20 mouse cellular contexts compared by ENCODE assay signal in genomic region chr14:21085666-21086065, GRCm38 (mm10). TPM values are rescaled to one million over a fixed set of nuclear protein-coding genes. Genes with fewer than 3 reads are reported as not detected.
DNase-seq lines count a peak whose midpoint lies in the region; ATAC-seq and TF ChIP-seq lines count a peak whose summit lies in the region.
"Had no signal": no experiment of that assay in that cellular context is flagged by ENCODE, and none has a peak within 500 bp of the region (broad histone marks: within the 10 kb centered on the region; RNA-seq: fewer than 3 reads in every experiment).

No protein-coding gene starts in this region.

- no peak overlapping the region for H3K4me3 ChIP-seq in gastrocnemius, adult 2 months
- H3K4me3 ChIP-seq in heart, embryonic 10.5 days: no peak overlapping the region
- no peak overlapping the region for H3K4me3 ChIP-seq in MEL (ENCODE audit: control insufficient read depth in 1 of 2, insufficient read depth in 1 of 2, low read depth in 2 of 2, low read length in 2 of 2)
- H3K4me3 ChIP-seq in embryonic facial prominence, embryonic 15.5 days (replicated peaks): no peak overlapping the region
- H3K4me3 ChIP-seq in lung, adult 2 months (replicated peaks; ENCODE audit: extremely low read depth, low read depth, low read length): no peak overlapping the region
- H3K4me3 ChIP-seq: forebrain, embryonic 13.5 days; heart, adult 2 months; hindbrain, embryonic 15.5 days; midbrain, embryonic 12.5 days had no signal

- H3K9ac ChIP-seq in MEL (ENCODE audit: control insufficient read depth, low read depth, low read length, poor library complexity, severe bottlenecking): no peak overlapping the region
- H3K9ac ChIP-seq in embryonic facial prominence, embryonic 15.5 days: no peak overlapping the region
- H3K9ac ChIP-seq: forebrain, embryonic 13.5 days; hindbrain, embryonic 15.5 days; lung, embryonic 14.5 days; midbrain, embryonic 12.5 days had no signal

- intact Hi-C loops in gastrocnemius, adult 2 months (cut with DNase I): no loop called here

- peaks cover 70% of the 10 kb centered on the region for H3K4me1 ChIP-seq in heart, embryonic 10.5 days
- peaks cover 13 to 14% of the 10 kb centered on the region in 2 experiments for H3K4me1 ChIP-seq in MEL (ENCODE audit: control insufficient read depth in 1 of 2, insufficient read depth in 2 of 2, low read length in 2 of 2)
- H3K4me1 ChIP-seq in embryonic facial prominence, embryonic 15.5 days: peaks cover 35% of the 10 kb centered on the region
- H3K4me1 ChIP-seq in lung, adult 2 months (ENCODE audit: control insufficient read depth, insufficient read depth, low read length): peaks cover 17% of the 10 kb centered on the region
- H3K4me1 ChIP-seq: hindbrain, embryonic 15.5 days; midbrain, embryonic 12.5 days had no signal

- peaks cover 3% of the 10 kb centered on the region; the same call in 1 of the 2 replicates for H3K79me2 ChIP-seq in MEL (ENCODE audit: control insufficient read depth, insufficient read depth, low read length, poor library complexity)

- H3K27ac ChIP-seq in gastrocnemius, adult 2 months: 0 out of 2 replicates have a peak overlapping the region, but pooled peaks have one; percentile 82
- H3K27ac ChIP-seq in heart, embryonic 10.5 days: no peak overlapping the region
- H3K27ac ChIP-seq in MEL (ENCODE audit: control insufficient read depth, low read depth, low read length): no peak overlapping the region
- peak overlapping the region; percentile 95; the same call in 1 of the 2 replicates for H3K27ac ChIP-seq in embryonic facial prominence, embryonic 15.5 days (replicated peaks)
- H3K27ac ChIP-seq: forebrain, embryonic 13.5 days; hindbrain, embryonic 15.5 days; midbrain, embryonic 12.5 days had no signal

- no peaks in the 10 kb centered on the region for H3K9me3 ChIP-seq in heart, embryonic 10.5 days
- H3K9me3 ChIP-seq in MEL (replicated peaks; ENCODE audit: insufficient read depth, low read length): no peaks in the 10 kb centered on the region
- no peaks in the 10 kb centered on the region for H3K9me3 ChIP-seq in embryonic facial prominence, embryonic 15.5 days (replicated peaks)
- H3K9me3 ChIP-seq: forebrain, embryonic 13.5 days; hindbrain, embryonic 15.5 days; midbrain, embryonic 12.5 days had no signal

- TF ChIP-seq POLR2A in MEL (IDR thresholded peaks at IDR 0.05; ENCODE audit: control insufficient read depth in 1 of 2, insufficient read depth in 1 of 2, low read depth in 1 of 2, low read length in 2 of 2, poor library complexity in 1 of 2): no peak
- TF ChIP-seq POLR2A in lung, adult 2 months (IDR thresholded peaks at IDR 0.05; ENCODE audit: borderline replicate concordance, extremely low read depth, low read depth, low read length): no peak

- no peaks in the 10 kb centered on the region for H3K27me3 ChIP-seq in heart, embryonic 10.5 days (ENCODE audit: insufficient read depth, poor library complexity, severe bottlenecking)
- no peaks in the 10 kb centered on the region for H3K27me3 ChIP-seq in MEL (ENCODE audit: control insufficient read depth in 1 of 2, insufficient read depth in 2 of 2, low read length in 2 of 2)
- H3K27me3 ChIP-seq in embryonic facial prominence, embryonic 15.5 days: no peaks in the 10 kb centered on the region
- H3K27me3 ChIP-seq: forebrain, embryonic 13.5 days; hindbrain, embryonic 15.5 days; midbrain, embryonic 12.5 days had no signal

- H3K36me3 ChIP-seq in heart, embryonic 10.5 days: 0 out of 2 replicates have a peak, but pooled peaks cover 8% of the 10 kb centered on the region
- peaks cover 0 to 29% of the 10 kb centered on the region in 2 experiments; a peak in 3 of 4 replicates for H3K36me3 ChIP-seq in MEL (ENCODE audit: control insufficient read depth in 1 of 2, insufficient read depth in 2 of 2, low read length in 2 of 2)
- no peaks in the 10 kb centered on the region for H3K36me3 ChIP-seq in embryonic facial prominence, embryonic 15.5 days
- H3K36me3 ChIP-seq: hindbrain, embryonic 15.5 days; midbrain, embryonic 12.5 days had no signal

- no peak for TF ChIP-seq EP300 in MEL (IDR thresholded peaks at IDR 0.05; ENCODE audit: low read depth in 1 of 2, low read length in 2 of 2)

- no peak for DNase-seq in gastrocnemius, adult 2 months
- DNase-seq in gastrocnemius, postnatal 25 days: no peak
- DNase-seq in heart, postnatal 4 days: peak; percentile 33
- no peak for DNase-seq in heart, embryonic 10.5 days (ENCODE audit: low spot score)
- DNase-seq in MEL (ENCODE audit: low read depth, low spot score): peak; percentile 32
- no peak for DNase-seq in urinary bladder, postnatal 10 days (ENCODE audit: low spot score)
- DNase-seq in lung, adult 2 months: no peak
- DNase-seq: adrenal gland, postnatal 25 days; cerebellum, adult 2 months; heart, adult 2 months; kidney, adult 11 months; kidney, postnatal 14 days; liver; lung, embryonic 14.5 days; thymus, adult 18-20 months had no signal

- ATAC-seq in embryonic facial prominence, embryonic 15.5 days (ENCODE audit: insufficient number of reproducible peaks, low FRiP score, low TSS enrichment, low read depth): no peak
- ATAC-seq: activated CD4-positive, CD25-positive, alpha-beta regulatory T cell, adult 4 months; forebrain, embryonic 13.5 days had no signal

- TF ChIP-seq RAD21 in MEL (IDR thresholded peaks at IDR 0.05; ENCODE audit: low read depth, low read length): no peak

- 73% methylated on average over 5 of the region's 5 CpGs for WGBS in heart, embryonic 10.5 days
- WGBS in embryonic facial prominence, embryonic 15.5 days: 69% methylated on average over 5 of the region's 5 CpGs
- 75% methylated on average over 5 of the region's 5 CpGs for WGBS in lung, adult 2 months

- TF ChIP-seq CTCF in gastrocnemius, adult 2 months (IDR thresholded peaks at IDR 0.05): no peak
- no peak; a peak in 1 of 6 replicates for TF ChIP-seq CTCF in MEL (IDR thresholded peaks at IDR 0.05 in 2 of 3, conservative IDR thresholded peaks at IDR 0.05 in 1 of 3; ENCODE audit: control insufficient read depth in 1 of 3, insufficient read depth in 1 of 3, low read depth in 2 of 3, low read length in 3 of 3, poor library complexity in 1 of 3, severe bottlenecking in 1 of 3)
- no peak for TF ChIP-seq CTCF in lung, adult 2 months (IDR thresholded peaks at IDR 0.05; ENCODE audit: insufficient read depth, low read length)

- no peak overlapping the region for H3K4me2 ChIP-seq in embryonic facial prominence, embryonic 15.5 days (replicated peaks)
- H3K4me2 ChIP-seq: forebrain, embryonic 13.5 days; hindbrain, embryonic 15.5 days; lung, embryonic 14.5 days; midbrain, embryonic 12.5 days had no signal

TF ChIP-seq in MEL, 35 proteins besides CTCF, POLR2A, EP300 and RAD21:
- TF ChIP-seq USF1 (IDR thresholded peaks at IDR 0.05; ENCODE audit: low read depth, low read length) (no peak), E2F4 (IDR thresholded peaks at IDR 0.05; ENCODE audit: borderline replicate concordance, low read depth, low read length) (no peak), TBP (IDR thresholded peaks at IDR 0.05; ENCODE audit: low read depth, low read length) (no peak), CHD1 (IDR thresholded peaks at IDR 0.05; ENCODE audit: low read depth, low read length) (no peak), ZMIZ1 (IDR thresholded peaks at IDR 0.05; ENCODE audit: low read depth, low read length) (no peak), NRF1 (IDR thresholded peaks at IDR 0.05; ENCODE audit: insufficient read depth, low read depth, low read length, poor library complexity, severe bottlenecking) (no peak), MYB (IDR thresholded peaks at IDR 0.05; ENCODE audit: low read depth, low read length) (no peak), GABPA (IDR thresholded peaks at IDR 0.05; ENCODE audit: low read depth, low read length) (no peak), ZKSCAN1 (IDR thresholded peaks at IDR 0.05; ENCODE audit: low read depth, low read length) (no peak), SIN3A (IDR thresholded peaks at IDR 0.05; ENCODE audit: low read length) (no peak), KAT2A (conservative IDR thresholded peaks at IDR 0.05; ENCODE audit: low read depth, low read length) (no peak), BHLHE40 (IDR thresholded peaks at IDR 0.05; ENCODE audit: borderline replicate concordance, low read depth, low read length) (no peak)

RNA-seq across cellular contexts. Expression of gene Adk, which starts 33.3 kb away (rescaled TPM):
- 100 to 1,000 TPM in 1 of 2 experiments, 10 to 100 TPM in 1; 77.1 to 152 TPM for total RNA-seq in gastrocnemius, adult 2 months (2021)
- 100 to 1,000 TPM in 1 of 2 experiments, 10 to 100 TPM in 1; 96.4 to 109 TPM for total RNA-seq in gastrocnemius, postnatal 25 days (2021)
- total RNA-seq in heart, postnatal 4 days (2021): 100 to 1,000 TPM; 142 to 149 TPM
- 275 and 312 TPM in 2 replicates for polyA plus RNA-seq in heart, embryonic 10.5 days (2016; fragmentation: Nextera tagmentation; extraction: Ambion mirVana)
- 102 and 125 TPM in 2 replicates for total RNA-seq in MEL (2012; rRNA removed)
- polyA plus RNA-seq in MEL (2012; ENCODE audit: insufficient read depth in 1 of 2, insufficient read length in 2 of 2, low read depth in 1 of 2, low replicate concordance in 2 of 2, missing spikeins in 1 of 2): 100 to 1,000 TPM in 1 of 2 experiments, 10 to 100 TPM in 1; 69.0 to 479 TPM
- polyA plus RNA-seq in embryonic facial prominence, embryonic 15.5 days (2015; fragmentation: Nextera tagmentation; extraction: Ambion mirVana): 138 and 139 TPM in 2 replicates
- polyA plus RNA-seq in lung, adult 2 months (2012; rRNA removed): 34.8 and 54.0 TPM in 2 replicates

RNA-seq across cellular contexts. Expression of gene Ap3m1, which starts 33.4 kb away (rescaled TPM):
- total RNA-seq in gastrocnemius, adult 2 months (2021): 10 to 100 TPM; 34.6 to 41.0 TPM
- 10 to 100 TPM; 32.5 to 34.9 TPM for total RNA-seq in gastrocnemius, postnatal 25 days (2021)
- total RNA-seq in heart, postnatal 4 days (2021): 10 to 100 TPM; 75.5 to 79.0 TPM
- 82.2 and 89.2 TPM in 2 replicates for polyA plus RNA-seq in heart, embryonic 10.5 days (2016; fragmentation: Nextera tagmentation; extraction: Ambion mirVana)
- total RNA-seq in MEL (2012; rRNA removed): 27.9 and 31.8 TPM in 2 replicates
- polyA plus RNA-seq in MEL (2012; ENCODE audit: insufficient read depth in 1 of 2, insufficient read length in 2 of 2, low read depth in 1 of 2, low replicate concordance in 2 of 2, missing spikeins in 1 of 2): 10 to 100 TPM in 1 of 2 experiments, not detected in 1; 47.4 TPM
- 63.5 and 68.1 TPM in 2 replicates for polyA plus RNA-seq in embryonic facial prominence, embryonic 15.5 days (2015; fragmentation: Nextera tagmentation; extraction: Ambion mirVana)
- polyA plus RNA-seq in lung, adult 2 months (2012; rRNA removed): 16.2 and 30.1 TPM in 2 replicates

Comparison
In these comparisons a context has a peak if more than half of its experiments do, and no peak if none do; other contexts are left out.
1. DNase-seq: peak in heart, postnatal 4 days (single experiment) and MEL (single experiment); none in gastrocnemius, adult 2 months (single experiment), gastrocnemius, postnatal 25 days (single experiment), heart, embryonic 10.5 days (single experiment), urinary bladder, postnatal 10 days (single experiment) and lung, adult 2 months (single experiment).
2. H3K27ac ChIP-seq: peak in gastrocnemius, adult 2 months (single experiment) and embryonic facial prominence, embryonic 15.5 days (single experiment); none in heart, embryonic 10.5 days (single experiment) and MEL (single experiment).